In genomic region chr9:14607464-14607863, GRCm38 (mm10) we compare ENCODE assay signal across 13 mouse cellular contexts. TPM values are rescaled to one million over a fixed set of nuclear protein-coding genes. Genes with fewer than 3 reads are reported as not detected.
DNase-seq lines count a peak whose midpoint lies in the region; ATAC-seq and TF ChIP-seq lines count a peak whose summit lies in the region.
"Had no signal": no experiment of that assay in that cellular context is flagged by ENCODE, and none has a peak within 500 bp of the region (broad histone marks: within the 10 kb centered on the region; RNA-seq: fewer than 3 reads in every experiment).

No protein-coding gene starts in this region.

- H3K4me1 ChIP-seq in forebrain, embryonic 12.5 days: peaks cover 37% of the 10 kb centered on the region
- H3K4me1 ChIP-seq in forebrain, embryonic 11.5 days (replicated peaks; ENCODE audit: control insufficient read depth, insufficient read depth, low read length): peaks cover 10% of the 10 kb centered on the region
- peaks cover 12% of the 10 kb centered on the region for H3K4me1 ChIP-seq in hindbrain, embryonic 14.5 days (replicated peaks; ENCODE audit: control insufficient read depth, insufficient read depth, low read length)
- peaks cover 42% of the 10 kb centered on the region for H3K4me1 ChIP-seq in hindbrain, embryonic 10.5 days (replicated peaks)

- no peak for DNase-seq in forebrain, embryonic 11.5 days (ENCODE audit: low spot score)
- DNase-seq in hindbrain, embryonic 14.5 days (ENCODE audit: low spot score): no peak
- no peak for DNase-seq in hindbrain, embryonic 10.5 days (ENCODE audit: low spot score)
- peak; percentile 38 for DNase-seq in brain, embryonic 14.5 days (ENCODE audit: low read depth)
- DNase-seq in layer of hippocampus, adult 8-10 months (ENCODE audit: low spot score in 2 of 2): peak; percentile 29 to 40
- no peak for DNase-seq in testis, postnatal 10 days (ENCODE audit: low spot score)
- DNase-seq: cerebellum, adult 11-12 months; kidney, postnatal 14 days; lung, postnatal 10 days had no signal

- TF ChIP-seq CTCF in brain, embryonic 14.5 days (IDR thresholded peaks at IDR 0.05; ENCODE audit: borderline replicate concordance, extremely low read depth, insufficient read depth, insufficient read length): no peak

- H3K4me3 ChIP-seq in forebrain, embryonic 12.5 days (replicated peaks): no peak overlapping the region
- H3K4me3 ChIP-seq in forebrain, embryonic 11.5 days (ENCODE audit: low read depth, low read length): no peak overlapping the region
- H3K4me3 ChIP-seq in hindbrain, embryonic 14.5 days (replicated peaks; ENCODE audit: low read length): no peak overlapping the region
- no peak overlapping the region for H3K4me3 ChIP-seq in hindbrain, embryonic 10.5 days
- H3K4me3 ChIP-seq: embryonic facial prominence, embryonic 15.5 days had no signal

- H3K36me3 ChIP-seq in forebrain, embryonic 12.5 days (replicated peaks): peaks cover 7% of the 10 kb centered on the region; the same call in 1 of the 2 replicates
- 0 out of 2 replicates have a peak, but pooled peaks cover 2% of the 10 kb centered on the region for H3K36me3 ChIP-seq in forebrain, embryonic 11.5 days (ENCODE audit: control insufficient read depth, insufficient read depth, low read length)
- no peaks in the 10 kb centered on the region for H3K36me3 ChIP-seq in hindbrain, embryonic 14.5 days (replicated peaks; ENCODE audit: control insufficient read depth, insufficient read depth)
- peaks cover 49% of the 10 kb centered on the region for H3K36me3 ChIP-seq in hindbrain, embryonic 10.5 days
- H3K36me3 ChIP-seq: G1E had no signal

- WGBS in forebrain, embryonic 12.5 days: 79% methylated on average over 3 of the region's 3 CpGs
- WGBS in forebrain, embryonic 11.5 days: 65% methylated on average over 3 of the region's 3 CpGs
- 56% methylated on average over 3 of the region's 3 CpGs for WGBS in hindbrain, embryonic 14.5 days
- 77% methylated on average over 3 of the region's 3 CpGs for WGBS in hindbrain, embryonic 10.5 days

- no peak overlapping the region for H3K9ac ChIP-seq in forebrain, embryonic 12.5 days
- H3K9ac ChIP-seq in forebrain, embryonic 11.5 days (ENCODE audit: low read length): no peak overlapping the region
- H3K9ac ChIP-seq in hindbrain, embryonic 14.5 days: no peak overlapping the region
- H3K9ac ChIP-seq: embryonic facial prominence, embryonic 15.5 days had no signal

- no peaks in the 10 kb centered on the region for H3K27me3 ChIP-seq in forebrain, embryonic 12.5 days
- H3K27me3 ChIP-seq in forebrain, embryonic 11.5 days (ENCODE audit: control insufficient read depth, insufficient read depth, low read length): no peaks in the 10 kb centered on the region
- H3K27me3 ChIP-seq in hindbrain, embryonic 14.5 days (ENCODE audit: control insufficient read depth, insufficient read depth, low read length): no peaks in the 10 kb centered on the region
- no peaks in the 10 kb centered on the region for H3K27me3 ChIP-seq in hindbrain, embryonic 10.5 days (ENCODE audit: insufficient read depth, poor library complexity, severe bottlenecking)
- H3K27me3 ChIP-seq: embryonic facial prominence, embryonic 15.5 days had no signal

- peak overlapping the region; percentile 53; the same call in 1 of the 2 replicates for H3K27ac ChIP-seq in forebrain, embryonic 12.5 days
- H3K27ac ChIP-seq in forebrain, embryonic 11.5 days (ENCODE audit: low read depth, low read length): no peak overlapping the region
- H3K27ac ChIP-seq in hindbrain, embryonic 14.5 days: peak overlapping the region; percentile 28; the same call in 1 of the 2 replicates
- no peak overlapping the region; the same call in 1 of the 2 replicates for H3K27ac ChIP-seq in hindbrain, embryonic 10.5 days

- no peak for TF ChIP-seq POLR2A in brain, embryonic 14.5 days (IDR thresholded peaks at IDR 0.05; ENCODE audit: borderline replicate concordance, extremely low read depth, insufficient read depth, insufficient read length, poor library complexity, severe bottlenecking)

- no peak overlapping the region for H3K4me2 ChIP-seq in forebrain, embryonic 12.5 days
- H3K4me2 ChIP-seq in forebrain, embryonic 11.5 days (ENCODE audit: low read depth, low read length, severe bottlenecking): no peak overlapping the region
- H3K4me2 ChIP-seq in hindbrain, embryonic 14.5 days (replicated peaks): no peak overlapping the region
- H3K4me2 ChIP-seq: embryonic facial prominence, embryonic 15.5 days had no signal

- no peaks in the 10 kb centered on the region for H3K9me3 ChIP-seq in forebrain, embryonic 12.5 days
- no peaks in the 10 kb centered on the region for H3K9me3 ChIP-seq in forebrain, embryonic 11.5 days (ENCODE audit: control insufficient read depth, low read length)
- no peaks in the 10 kb centered on the region for H3K9me3 ChIP-seq in hindbrain, embryonic 14.5 days (ENCODE audit: control insufficient read depth, low read length)
- no peaks in the 10 kb centered on the region for H3K9me3 ChIP-seq in hindbrain, embryonic 10.5 days
- H3K9me3 ChIP-seq: embryonic facial prominence, embryonic 15.5 days; G1E had no signal

- no peak for ATAC-seq in forebrain, embryonic 12.5 days (ENCODE audit: low FRiP score)
- ATAC-seq in forebrain, embryonic 11.5 days (replicated peaks; ENCODE audit: low FRiP score): no peak
- ATAC-seq in hindbrain, embryonic 14.5 days (ENCODE audit: low FRiP score): no peak
- ATAC-seq in erythroblast, adult 5-6 weeks (replicated peaks; ENCODE audit: low FRiP score, poor library complexity, severe bottlenecking): no peak

RNA-seq across cellular contexts. Expression of gene Amotl1, which starts 37.4 kb away (rescaled TPM):
- 14.1 and 14.8 TPM in 2 replicates for polyA plus RNA-seq in forebrain, embryonic 12.5 days (2016; fragmentation: Nextera tagmentation; extraction: Ambion mirVana)
- polyA plus RNA-seq in forebrain, embryonic 11.5 days (2014; fragmentation: Nextera tagmentation; extraction: Ambion mirVana): 19.1 and 19.4 TPM in 2 replicates
- polyA plus RNA-seq in hindbrain, embryonic 14.5 days (2014; fragmentation: Nextera tagmentation; extraction: Ambion mirVana): 10.1 and 10.3 TPM in 2 replicates
- polyA plus RNA-seq in hindbrain, embryonic 10.5 days (2016; fragmentation: Nextera tagmentation; extraction: Ambion mirVana): 12.8 and 16.3 TPM in 2 replicates
- 17.5 and 23.6 TPM in 2 replicates for polyA plus RNA-seq in brain, embryonic 14.5 days (2012; rRNA removed)
- 10 to 100 TPM; 15.0 to 18.9 (median 17.4) TPM for total RNA-seq in layer of hippocampus, adult 8-10 months (2022)
- 0.21 TPM in 1 of 2 replicates, not detected in the other for total RNA-seq in erythroblast, adult 5-6 weeks (2015; ENCODE audit: low replicate concordance)
- not detected in 2 replicates for total RNA-seq in erythroblast, adult 5-6 weeks (2017; ENCODE audit: low replicate concordance)

Comparison
In these comparisons a context has a peak if more than half of its experiments do, and no peak if none do; other contexts are left out.
1. H3K27ac ChIP-seq: peak in forebrain, embryonic 12.5 days (single experiment) and hindbrain, embryonic 14.5 days (single experiment); none in forebrain, embryonic 11.5 days (single experiment) and hindbrain, embryonic 10.5 days (single experiment).
2. DNase-seq: peak in brain, embryonic 14.5 days (single experiment) and layer of hippocampus, adult 8-10 months (2 of 2); none in forebrain, embryonic 11.5 days (single experiment), hindbrain, embryonic 14.5 days (single experiment), hindbrain, embryonic 10.5 days (single experiment) and testis, postnatal 10 days (single experiment).